Mouse (Mus musculus) liver, postnatal 0 days (tissue): ENCODE measurements around the gene Gm20431.

Source experiments
- CTCF ChIP-seq: sonication (generic); IDR thresholded peaks from 2 replicates; pipeline ENCODE4 v1.5.1; 2016; ENCODE audit warnings: antibody characterized with exemption, low read depth
- EP300 ChIP-seq: IDR thresholded peaks from 2 replicates; pipeline ENCODE4 v1.6.1; 2016; ENCODE audit warnings: antibody characterized with exemption, low read depth, mild to moderate bottlenecking

GRCm38 (mm10) chr2:167596262-167596661 is 65.0 kb downstream of the Gm20431 start:
- TF ChIP-seq CTCF, result no peak
- TF ChIP-seq EP300, result no peak
